Mouse (Mus musculus) neutrophil, adult 59 days (primary cell): Measurements from ENCODE around the gene Psg28. TPM values are rescaled to one million over a fixed set of nuclear protein-coding genes. Genes with fewer than 3 reads are reported as not detected.

ENCODE experiments used
- total RNA-seq, 2 experiments: library from RNA; stranded (reverse); gene quantifications; 1 replicate in 1 of 2; 2 replicates in 1 of 2; pipeline ENCODE4 v1.2.4; 2023

Gene Psg28
- not detected for total RNA-seq

GRCm38 (mm10) chr7:18431941-18432340 lies at the start of gene Psg28:
TSS of gene Psg28 (minus strand) at chr7:18432041.

Other genes starting within 250 kb of the Psg28 start
- not detected for gene Mill1, start 186.7 kb downstream of the Psg28 start, total RNA-seq
- not detected for gene Psg18, start 77.0 kb downstream of the Psg28 start, total RNA-seq
- gene Psg26, start 52.1 kb upstream of the Psg28 start, total RNA-seq: not detected
- not detected for gene Psg25, start 100.2 kb upstream of the Psg28 start, total RNA-seq
- gene Psg27, start 135.3 kb upstream of the Psg28 start, total RNA-seq: not detected
- gene Psg23, start 184.5 kb upstream of the Psg28 start, total RNA-seq: not detected
- gene Psg21, start 224.7 kb upstream of the Psg28 start, total RNA-seq: not detected